Mouse (Mus musculus) heart, postnatal 36 days (tissue): ENCODE results near the gene Trp53rka. TPM values are rescaled to one million over a fixed set of nuclear protein-coding genes. Genes with fewer than 3 reads are reported as not detected.
"Not testable (repeated sequence)": the region's sequence is repeated elsewhere in the genome, so short reads cannot be mapped to it uniquely, and the experiment has no call there.

ENCODE experiments used
- DNase-seq, 2 experiments: peaks; one replicate each; pipeline ENCODE4 v3.0.0; 2021 to 2022
- intact Hi-C: fragments of 180-260 bp; cut with DNase I; formaldehyde crosslinking; loops from one replicate; pipeline ENCODE4 v1.15.1; 2025
- total RNA-seq, 2 experiments: library from RNA; stranded (reverse); gene quantifications; 2 replicates each; pipeline ENCODE4 v1.2.3; 2021

The Trp53rka gene
- 1 to 10 TPM; 9.3 to 9.7 TPM for total RNA-seq

DNA sequence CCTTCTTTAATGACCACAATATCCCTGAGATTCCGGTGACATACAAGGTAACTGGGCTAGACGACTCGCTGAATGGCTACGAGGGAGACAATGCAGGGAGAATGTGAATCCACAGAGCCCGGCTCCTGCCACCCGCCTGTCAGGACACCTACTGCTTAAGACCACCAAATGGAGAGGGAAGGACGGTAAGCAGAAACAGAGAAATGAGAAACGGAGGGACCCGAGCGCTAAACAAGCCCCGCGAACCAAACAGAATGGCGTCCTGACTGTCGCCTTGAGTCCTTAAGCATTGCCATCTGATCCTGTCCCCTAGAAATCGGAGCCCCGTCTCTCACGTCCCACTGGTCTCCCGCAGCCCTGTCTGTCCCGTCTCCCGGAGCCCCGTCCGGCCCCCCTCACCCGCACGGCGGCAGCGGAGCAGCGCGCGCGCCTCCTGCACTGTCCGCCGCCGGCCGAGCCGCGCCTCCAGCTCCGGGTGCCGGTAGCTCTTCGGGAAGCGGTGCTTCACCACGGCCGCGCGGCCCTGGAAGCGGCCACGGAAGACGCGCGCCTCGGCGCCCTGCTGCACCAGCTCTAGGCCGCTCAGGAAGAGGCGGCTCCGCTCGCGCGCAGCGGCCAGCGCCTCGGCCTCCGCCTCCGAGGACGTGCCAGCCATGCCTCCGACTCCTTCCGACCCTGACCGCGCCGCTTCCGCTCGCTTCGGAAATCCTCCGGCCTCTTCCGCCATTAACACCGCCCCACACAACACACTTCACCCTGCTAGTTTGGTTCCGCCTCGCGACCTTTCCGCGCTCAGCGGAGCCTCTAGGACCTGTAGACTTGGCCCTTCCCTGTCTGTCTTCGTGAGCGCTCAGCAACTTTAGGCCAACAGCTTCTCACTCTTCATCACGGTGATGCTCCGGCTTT is at the start of gene Trp53rka:
Trp53rka (minus strand) TSS at position 677 of the 906 bp plus-strand sequence.
- DNase-seq: peak; percentile 82 to 86
- intact Hi-C loops: no loop called here

DNA sequence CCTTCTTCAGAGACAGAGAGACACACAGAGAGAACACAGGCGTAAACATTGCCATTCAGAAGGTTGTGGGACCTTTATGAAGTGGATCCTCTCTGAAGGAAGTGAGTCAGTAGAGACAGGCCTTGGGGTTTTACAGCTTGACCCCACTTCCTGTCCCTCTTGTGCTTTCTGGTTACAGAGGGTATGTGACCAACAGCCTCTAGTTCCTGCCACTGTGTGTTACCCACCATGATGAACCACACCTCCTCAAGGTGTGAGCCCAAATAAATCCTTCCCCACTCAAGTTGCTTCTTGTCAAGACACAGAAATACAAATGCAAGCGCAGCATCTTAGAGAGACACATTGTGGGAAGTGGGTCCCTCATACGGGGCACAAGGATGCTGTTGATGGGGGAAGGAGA is 47.9 kb upstream of the Trp53rka start:
- no peak for DNase-seq
- intact Hi-C loops: no loop called here

DNA sequence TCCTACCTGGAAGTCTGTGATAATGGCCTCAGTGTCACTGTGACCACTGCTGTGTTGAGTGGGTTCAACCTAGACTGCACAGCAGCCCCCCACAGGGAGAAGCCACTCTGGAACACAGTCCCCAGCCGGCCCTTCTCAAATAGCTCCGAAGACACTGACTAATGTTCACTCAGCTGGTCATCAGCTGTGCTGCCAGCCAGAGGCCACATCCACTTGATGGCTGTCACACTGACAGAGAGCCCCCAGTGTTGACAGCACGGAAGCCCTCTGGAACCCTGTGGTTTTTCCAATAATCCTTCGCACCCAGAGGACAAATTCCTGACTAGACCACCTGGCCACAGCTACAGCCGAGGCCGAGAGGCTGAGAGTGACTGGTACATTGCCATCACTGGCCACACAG is 40.7 kb upstream of the Trp53rka start:
- DNase-seq: no peak
- intact Hi-C loops: no loop called here

DNA sequence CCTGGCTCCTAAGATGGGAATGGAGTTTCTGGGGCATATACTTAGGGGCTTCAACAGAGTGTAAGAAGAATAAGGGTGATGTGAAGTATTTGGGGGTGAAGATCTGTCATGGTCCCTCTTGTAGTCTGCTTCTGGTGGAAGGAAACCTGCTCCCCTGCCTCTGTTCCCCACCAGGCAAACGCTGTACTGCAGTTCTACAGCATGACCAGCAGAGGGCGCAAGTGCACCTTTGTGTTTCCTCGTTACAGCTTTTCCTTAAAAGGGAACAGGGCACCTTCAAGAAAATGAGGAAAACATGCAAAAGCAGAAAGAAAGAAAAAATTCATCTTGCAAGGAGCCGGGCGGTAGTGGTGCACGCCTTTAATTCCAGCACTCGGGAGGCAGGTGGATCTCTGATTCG is 36.0 kb upstream of the Trp53rka start:
- DNase-seq: peak; percentile 63 to 68
- intact Hi-C loops: loop anchor here (10.0 kb wide), 3 partner anchors 156 to 516 kb away; no protein-coding TSS in a partner anchor

DNA sequence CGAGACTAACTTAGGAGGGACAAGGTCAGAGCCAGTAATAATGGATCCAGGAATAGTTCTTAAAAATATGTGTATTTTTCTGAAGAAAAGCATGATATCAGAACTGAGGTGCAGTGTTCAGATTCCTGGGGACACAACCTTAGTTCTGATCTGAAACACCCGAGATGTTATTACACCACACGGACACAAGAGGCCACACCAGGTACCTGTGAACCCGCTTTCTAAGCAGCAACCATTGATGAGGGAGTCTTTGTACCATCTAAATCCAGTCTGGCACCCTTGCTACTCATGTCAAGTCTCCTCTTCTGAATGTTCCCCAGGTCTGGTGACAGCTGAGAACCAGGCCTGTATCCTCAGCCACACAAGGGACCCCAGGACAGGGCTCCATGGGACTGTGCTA is 32.5 kb upstream of the Trp53rka start:
- intact Hi-C loops: loop anchor here (10.0 kb wide), 3 partner anchors 159 to 519 kb away; no protein-coding TSS in a partner anchor
- DNase-seq: no peak

DNA sequence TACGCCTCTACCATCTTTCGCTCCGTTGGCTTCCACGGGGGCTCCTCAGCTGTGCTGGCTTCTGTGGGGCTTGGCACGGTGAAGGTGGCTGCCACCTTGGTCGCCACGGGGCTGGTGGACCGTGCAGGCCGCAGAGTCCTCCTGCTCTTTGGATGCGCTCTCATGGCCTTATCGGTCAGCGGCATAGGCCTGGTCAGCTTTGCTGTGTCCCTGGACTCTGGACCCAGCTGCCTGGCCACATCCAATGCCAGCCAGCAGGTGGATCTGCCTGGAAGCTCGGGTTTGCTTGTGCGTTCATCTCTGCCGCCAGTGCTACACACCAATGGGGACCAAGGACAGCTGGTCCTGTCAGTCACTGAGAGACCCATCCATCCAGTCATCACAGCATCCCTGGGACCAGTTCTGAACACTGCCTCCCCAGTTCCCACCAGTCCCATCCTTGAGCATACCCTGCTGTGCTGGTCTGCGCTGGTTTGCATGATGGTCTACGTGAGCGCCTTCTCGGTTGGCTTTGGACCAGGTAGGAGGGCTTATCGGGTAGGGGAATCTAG is 22.1 kb upstream of the Trp53rka start:
- intact Hi-C loops: no loop called here
- no peak for DNase-seq

DNA sequence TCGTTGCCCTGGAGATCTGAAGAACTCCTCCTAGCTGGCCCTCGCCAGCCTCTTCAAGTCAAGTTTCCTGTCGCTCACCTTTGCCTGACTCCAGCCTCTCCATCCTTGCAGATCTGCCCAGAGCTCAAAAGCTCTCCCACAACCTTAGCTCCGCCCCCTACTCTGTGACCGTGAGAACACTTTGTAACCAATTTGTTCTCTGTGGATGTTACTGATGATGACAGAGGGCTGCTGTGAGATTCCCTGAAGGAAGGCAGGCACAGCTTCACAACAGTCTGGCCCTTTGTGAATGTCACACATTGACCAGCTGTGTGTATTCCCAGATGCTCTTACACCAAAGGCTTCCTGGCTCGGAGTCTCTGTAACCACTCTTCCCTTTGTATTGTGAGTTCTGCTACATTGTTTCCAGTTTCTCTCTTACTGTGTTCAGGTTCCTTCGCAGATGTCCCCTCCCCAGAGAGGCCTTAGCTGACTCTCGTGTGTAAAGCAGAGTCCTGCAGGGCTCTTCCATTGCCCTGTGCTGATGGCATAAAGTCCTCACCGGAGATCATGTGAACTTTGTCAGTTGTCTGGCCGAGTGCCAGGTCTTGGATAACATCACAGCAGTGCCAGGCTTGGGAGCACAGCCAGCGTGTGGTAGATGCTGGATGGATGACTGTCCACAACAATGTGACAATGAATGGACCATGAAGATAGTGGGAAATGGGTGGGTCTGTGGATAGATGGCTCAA is 19.9 kb upstream of the Trp53rka start:
- intact Hi-C loops: no loop called here
- DNase-seq: peak; percentile 18 to 29

DNA sequence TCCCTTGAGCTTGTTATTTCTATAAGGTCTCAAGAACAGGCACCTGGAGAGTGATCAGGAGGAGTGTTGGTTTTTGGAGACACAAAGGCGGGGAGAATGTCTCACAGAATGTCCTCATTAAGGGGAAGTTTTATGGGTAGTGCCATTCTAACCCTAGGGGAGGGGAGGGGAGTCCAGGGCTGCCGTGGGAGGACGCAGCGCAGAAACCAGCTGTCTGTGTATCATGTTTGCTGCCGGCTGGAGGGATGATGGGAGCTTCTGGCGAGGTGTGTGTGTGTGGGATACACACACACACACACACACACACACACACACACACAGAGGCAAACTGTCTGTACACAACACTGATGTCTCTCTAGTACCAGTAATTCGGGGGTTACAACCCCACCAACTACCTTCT is 19.3 kb upstream of the Trp53rka start:
- intact Hi-C loops: no loop called here
- no peak for DNase-seq

DNA sequence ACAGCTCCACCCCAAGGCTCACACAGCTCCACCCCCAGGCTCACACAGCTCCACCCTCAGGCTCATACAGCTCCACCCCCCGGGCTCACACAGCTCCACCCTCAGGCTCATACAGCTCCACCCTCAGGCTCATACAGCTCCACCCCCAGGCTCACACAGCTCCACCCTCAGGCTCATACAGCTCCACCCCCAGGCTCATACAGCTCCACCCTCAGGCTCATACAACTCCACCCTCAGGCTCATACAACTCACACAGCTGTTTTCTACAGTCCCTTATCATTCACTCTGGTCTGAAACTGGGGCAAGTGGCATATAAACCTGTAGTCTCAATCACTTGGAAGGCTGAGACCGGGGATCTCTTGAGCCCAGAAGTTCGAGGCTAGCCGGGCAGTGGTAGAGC is 18.4 kb upstream of the Trp53rka start:
- intact Hi-C loops, DNase-seq: not testable (repeated sequence)

DNA sequence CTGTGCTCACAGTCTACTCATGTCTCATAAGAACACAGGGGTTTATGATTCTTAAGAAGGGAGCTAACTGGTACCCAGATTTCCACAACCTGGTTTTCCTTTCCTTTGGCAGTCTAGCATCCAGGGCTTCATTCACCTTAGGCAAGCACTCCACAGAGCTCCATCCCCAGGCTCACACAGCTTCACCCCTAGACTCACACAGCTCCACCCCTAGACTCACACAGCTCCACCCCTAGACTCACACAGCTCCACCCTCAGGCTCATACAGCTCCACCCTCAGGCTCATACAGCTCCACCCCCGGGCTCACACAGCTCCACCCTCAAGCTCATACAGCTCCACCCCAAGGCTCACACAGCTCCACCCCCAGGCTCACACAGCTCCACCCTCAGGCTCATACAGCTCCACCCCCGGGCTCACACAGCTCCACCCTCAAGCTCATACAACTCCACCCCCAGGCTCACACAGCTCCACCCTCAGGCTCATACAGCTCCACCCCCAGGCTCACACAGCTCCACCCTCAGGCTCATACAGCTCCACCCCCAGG is 17.9 kb upstream of the Trp53rka start:
- intact Hi-C loops, DNase-seq: not testable (repeated sequence)

DNA sequence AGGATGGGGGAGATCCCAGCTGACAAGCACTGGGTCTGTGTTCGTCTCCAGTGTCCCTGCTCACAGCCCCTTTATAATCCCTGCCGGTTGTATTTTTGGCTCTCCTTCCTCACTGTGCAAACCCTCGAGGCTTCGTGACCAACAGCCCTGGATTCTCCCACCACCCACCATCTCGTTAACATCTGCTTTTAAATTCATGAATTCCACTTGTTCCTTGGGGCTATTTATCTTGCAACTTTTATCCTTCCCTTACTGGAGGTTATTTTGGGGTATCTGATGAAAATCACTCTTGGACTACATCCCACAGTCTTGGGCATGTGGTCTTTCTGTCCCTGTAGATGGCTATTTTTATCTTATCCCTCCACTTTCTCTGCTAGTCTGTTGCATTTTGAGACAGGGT is 17.3 kb upstream of the Trp53rka start:
- intact Hi-C loops: no loop called here
- DNase-seq: no peak

DNA sequence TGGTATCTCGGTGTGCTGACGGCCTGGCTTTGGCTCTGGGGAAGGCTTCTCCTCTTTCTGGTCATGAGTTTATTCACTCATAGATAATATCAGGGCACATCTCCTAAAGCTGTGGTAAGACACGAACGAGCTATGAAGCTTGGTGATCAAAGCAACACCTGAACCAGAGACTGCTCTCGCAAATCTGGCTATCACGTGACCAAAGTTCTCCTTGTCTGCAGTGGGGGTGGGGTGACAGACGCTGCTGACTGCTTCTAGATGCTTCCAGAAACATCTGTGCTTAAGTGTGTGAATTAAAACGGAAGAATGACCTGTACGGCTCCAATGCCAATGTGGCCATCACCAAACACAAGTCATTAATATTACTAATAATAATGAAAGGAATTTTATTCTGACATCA is 16.6 kb upstream of the Trp53rka start:
- DNase-seq: no peak
- intact Hi-C loops: no loop called here

DNA sequence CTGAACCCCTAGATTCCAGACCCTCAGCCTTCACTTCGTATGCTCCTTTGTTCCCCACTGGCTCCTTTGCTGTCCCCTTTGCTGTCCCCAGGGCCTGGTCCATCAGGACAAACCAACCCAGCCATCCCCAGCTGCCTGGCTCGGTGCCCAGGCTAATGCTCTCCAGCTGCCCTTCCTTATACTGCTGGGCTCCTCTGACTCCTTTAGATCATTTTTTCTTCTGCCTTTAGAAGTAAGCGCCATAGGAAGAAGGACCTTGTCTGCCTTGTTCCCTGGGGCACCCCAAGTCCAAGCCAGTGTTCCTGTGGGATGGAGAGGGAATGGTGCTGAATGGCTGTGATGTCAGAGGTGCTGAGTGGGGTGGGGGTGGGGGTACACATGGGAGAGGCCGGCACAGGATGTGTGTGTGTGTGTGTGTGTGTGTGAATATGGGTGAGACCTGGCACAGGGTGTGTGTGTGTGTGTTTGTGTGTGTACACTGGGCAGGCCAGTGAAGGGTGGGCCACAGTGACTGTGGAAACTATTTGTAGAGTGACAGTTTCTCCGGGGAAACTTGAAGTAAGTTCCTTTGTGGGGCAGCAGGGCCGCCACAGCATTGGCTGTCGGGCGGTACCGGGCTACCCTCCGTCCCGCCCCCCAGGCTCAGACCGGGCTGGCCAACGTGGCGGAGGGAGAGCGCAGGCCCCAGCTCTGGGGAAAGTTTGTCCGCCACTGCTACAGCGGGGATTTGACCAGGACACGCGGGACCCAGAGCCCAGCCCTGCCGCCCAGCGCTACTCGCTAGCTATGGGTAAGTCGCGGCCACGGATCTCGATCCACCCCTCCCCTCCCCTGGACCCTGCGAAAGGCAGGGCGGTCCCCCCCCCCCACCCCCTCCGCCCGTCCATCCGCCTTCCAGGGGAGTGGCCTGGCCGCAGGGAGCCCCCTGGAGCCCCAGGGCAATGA is 10.4 kb upstream of the Trp53rka start, which contains the start of gene Slc2a10:
Slc2a10 (plus strand) TSS at position 529 of the 945 bp plus-strand sequence.
- DNase-seq: peak; percentile 61 to 72
- intact Hi-C loops: no loop called here

DNA sequence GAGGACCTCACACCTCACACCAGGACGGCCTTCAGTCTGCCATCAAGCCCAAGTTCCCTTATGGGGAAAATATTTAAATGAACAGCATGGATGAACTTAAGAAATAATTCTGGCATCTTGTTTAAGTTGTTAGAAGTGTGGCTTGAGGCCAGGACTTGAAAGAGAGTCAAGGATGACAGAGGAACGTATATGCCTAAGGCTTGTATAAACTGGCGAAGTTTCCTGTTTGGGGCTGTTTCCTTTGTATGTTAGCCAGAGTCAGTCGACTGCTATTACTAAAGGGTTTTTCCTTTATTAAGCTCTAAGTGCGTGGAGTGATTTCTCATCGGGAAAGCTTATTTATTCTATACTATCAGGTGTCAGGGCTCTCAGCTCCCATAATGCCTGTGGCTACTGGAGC is 5.7 kb upstream of the Trp53rka start:
- intact Hi-C loops: no loop called here

DNA sequence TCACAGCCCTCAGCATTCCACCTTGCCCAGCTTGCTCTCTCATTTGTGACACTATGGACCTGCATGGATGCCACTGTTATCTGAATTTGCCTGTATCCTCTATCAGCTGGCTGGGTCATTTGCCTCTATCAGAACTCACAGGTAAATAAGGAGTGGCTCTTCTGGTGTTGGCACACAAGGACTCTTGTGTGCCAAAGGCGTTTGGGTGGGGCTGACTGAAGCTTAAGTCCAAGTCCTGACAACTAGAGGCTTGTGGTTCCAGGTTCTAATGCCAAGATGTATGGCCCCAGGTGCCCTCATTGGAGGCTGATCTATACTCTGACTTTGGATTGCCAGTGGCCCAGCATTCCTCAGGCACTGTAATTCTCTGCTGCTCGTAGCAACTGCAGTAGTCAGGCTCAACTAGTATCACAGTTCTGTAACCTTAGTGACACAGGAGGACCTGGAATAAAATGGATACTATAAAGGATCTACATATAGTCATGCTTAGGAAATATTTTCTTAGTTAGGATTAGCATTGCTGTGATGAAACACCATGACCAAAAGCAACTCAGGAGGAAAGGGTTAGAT is 4.7 kb upstream of the Trp53rka start:
- intact Hi-C loops: no loop called here
- no peak for DNase-seq

More for the DNA sequence above, 5.7 kb upstream of the Trp53rka start:
- no peak for DNase-seq

DNA sequence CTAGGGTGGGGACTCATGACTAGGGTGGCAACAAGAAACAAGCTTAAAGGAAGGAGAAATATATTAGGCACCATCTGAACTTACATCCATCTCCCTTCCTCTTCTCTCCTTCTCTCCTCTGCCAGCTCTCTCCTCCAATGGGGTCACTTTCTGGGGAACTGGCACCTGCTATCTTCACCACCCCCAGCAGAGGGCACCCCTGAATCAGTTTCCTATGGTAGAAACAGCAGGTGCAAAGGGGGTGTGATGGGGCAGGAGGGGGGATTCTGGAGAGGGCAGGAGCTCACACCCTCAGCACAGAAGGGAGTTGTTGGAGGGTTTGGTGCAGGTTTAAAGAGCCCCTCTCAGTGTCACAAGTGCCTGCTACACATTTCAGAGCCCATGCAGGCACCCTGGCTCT is 3.1 kb upstream of the Trp53rka start:
- DNase-seq: peak; percentile 21 to 60

DNA sequence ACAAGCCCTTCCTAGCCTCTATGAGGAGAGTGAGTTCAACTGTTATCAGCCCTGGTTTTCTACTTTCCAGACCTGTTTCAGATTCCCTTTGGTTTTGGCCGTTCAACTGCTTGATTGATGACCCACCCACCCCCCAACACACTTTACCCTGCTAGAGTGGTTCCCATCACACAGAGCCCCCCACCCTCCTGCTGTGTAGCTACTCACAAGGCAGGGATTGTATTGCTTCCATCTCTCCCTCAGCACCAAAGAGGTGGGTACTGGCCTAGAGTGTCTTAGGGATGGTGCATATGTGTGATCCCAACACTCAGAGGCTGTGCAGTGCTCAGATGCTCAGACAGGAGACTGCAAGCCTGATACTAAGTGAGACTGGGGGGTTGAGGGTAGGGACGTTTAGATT is 1.4 kb upstream of the Trp53rka start:
- DNase-seq: no peak
- intact Hi-C loops: no loop called here

More for the DNA sequence above, 3.1 kb upstream of the Trp53rka start:
- intact Hi-C loops: no loop called here

DNA sequence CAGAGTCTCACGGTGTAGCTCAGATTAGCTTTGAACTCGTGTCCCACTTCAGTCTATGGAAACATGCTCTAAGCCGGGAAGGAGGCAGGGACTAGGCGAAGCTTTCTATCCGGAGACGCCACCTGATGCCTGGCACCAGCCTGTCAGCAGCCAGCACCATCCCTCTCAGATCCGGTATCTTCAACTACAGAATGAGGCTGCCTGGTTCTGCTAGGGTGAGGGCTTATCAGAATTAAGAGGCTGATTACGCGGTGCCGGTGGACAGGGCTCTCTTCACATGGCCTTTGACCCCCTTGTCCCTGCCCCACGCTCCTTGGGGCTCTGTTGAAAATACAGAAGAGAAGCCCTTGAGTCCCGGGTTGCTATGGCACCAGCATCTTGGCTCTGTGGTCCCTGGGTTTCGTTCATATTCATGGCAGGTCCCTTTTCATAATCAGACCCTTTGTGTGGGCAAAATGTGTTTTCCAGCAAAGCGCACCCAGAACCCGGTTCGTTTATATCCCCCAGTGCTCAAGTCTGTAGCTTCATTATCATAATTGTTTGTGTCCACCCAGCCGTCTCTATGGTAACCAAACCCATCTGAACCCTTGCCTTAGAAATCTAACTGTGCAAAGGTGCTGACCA is 575 bp upstream of the Trp53rka start:
- intact Hi-C loops: no loop called here
- no peak for DNase-seq
